Mouse (Mus musculus): ENCODE results near the gene Limch1. TPM values are rescaled to one million over a fixed set of nuclear protein-coding genes. Genes with fewer than 3 reads are reported as not detected.

Limch1 gene
- polyA plus RNA-seq, 1 experiment from 2014 or later = 81.0 TPM

DNA sequence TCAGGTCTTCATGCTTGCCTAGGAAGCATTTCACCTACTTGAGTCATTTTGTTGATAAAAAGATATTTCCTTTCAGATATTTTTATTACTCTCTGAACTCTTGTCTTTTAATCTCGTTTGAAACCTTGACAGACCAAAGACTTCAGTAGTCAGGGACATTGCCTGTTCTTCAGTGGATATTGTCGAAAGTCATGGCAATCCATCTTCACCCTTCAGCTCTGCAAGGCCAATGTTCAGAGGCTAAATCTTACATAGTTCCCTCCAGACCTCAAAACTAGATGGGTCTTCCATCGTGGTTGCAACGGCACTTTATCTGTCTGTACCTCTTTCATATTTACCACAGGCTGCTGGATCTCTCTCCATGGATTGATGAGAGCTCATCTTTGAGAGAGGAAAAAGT is 80.0 kb downstream of the Limch1 start:
- no peak for ATAC-seq
- no peaks in the 10 kb centered on the region for H3K36me3 ChIP-seq (ENCODE audit: control insufficient read depth, insufficient read depth)
- no peak overlapping the region for H3K27ac ChIP-seq (ENCODE audit: low read length)
- H3K9me3 ChIP-seq (ENCODE audit: control insufficient read depth, low read length) = no peaks in the 10 kb centered on the region
- H3K4me2 ChIP-seq (ENCODE audit: low read length) = no peak overlapping the region
- H3K27me3 ChIP-seq (replicated peaks; ENCODE audit: control insufficient read depth, insufficient read depth, low read length) = no peaks in the 10 kb centered on the region
- H3K4me3 ChIP-seq (replicated peaks; ENCODE audit: low read length) = no peak overlapping the region
- no peak overlapping the region for H3K9ac ChIP-seq (replicated peaks; ENCODE audit: low read depth, low read length)
- WGBS = 90% methylated on average over 4 of the region's 4 CpGs
- H3K4me1 ChIP-seq (replicated peaks; ENCODE audit: control insufficient read depth, insufficient read depth, low read length) = no peaks in the 10 kb centered on the region; the same call in 1 of the 2 replicates

DNA sequence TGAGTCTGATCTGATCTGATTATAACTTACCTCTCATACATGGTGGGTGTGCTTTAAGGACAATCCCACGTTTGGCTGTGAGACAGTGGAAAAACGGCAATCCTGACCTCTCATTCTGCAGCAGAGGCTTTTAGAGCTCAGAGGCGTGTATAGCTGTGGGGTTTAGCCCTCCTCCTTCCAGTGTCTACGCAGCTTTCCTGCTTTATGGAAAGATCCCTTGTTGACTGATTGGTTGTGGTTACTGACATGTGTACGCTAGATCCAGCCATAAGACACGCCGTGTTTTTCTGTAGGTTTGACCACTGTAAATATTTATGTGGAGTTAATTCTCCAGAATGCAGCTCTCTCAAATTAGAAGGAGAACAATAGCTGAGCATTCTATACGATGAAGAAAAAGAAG is 81.2 kb downstream of the Limch1 start:
- WGBS = 72% methylated on average over 8 of the region's 8 CpGs
- Histone ChIP-seq H3K36me3 (ENCODE audit: control insufficient read depth, insufficient read depth) (no peaks in the 10 kb centered on the region), H3K4me2 (ENCODE audit: low read length) (no peak overlapping the region), H3K9ac (replicated peaks; ENCODE audit: low read depth, low read length) (no peak overlapping the region), H3K4me1 (replicated peaks; ENCODE audit: control insufficient read depth, insufficient read depth, low read length) (no peaks in the 10 kb centered on the region; the same call in 1 of the 2 replicates), H3K9me3 (ENCODE audit: control insufficient read depth, low read length) (no peaks in the 10 kb centered on the region), H3K27ac (ENCODE audit: low read length) (no peak overlapping the region), H3K27me3 (replicated peaks; ENCODE audit: control insufficient read depth, insufficient read depth, low read length) (no peaks in the 10 kb centered on the region), H3K4me3 (replicated peaks; ENCODE audit: low read length) (no peak overlapping the region)
- ATAC-seq = no peak

DNA sequence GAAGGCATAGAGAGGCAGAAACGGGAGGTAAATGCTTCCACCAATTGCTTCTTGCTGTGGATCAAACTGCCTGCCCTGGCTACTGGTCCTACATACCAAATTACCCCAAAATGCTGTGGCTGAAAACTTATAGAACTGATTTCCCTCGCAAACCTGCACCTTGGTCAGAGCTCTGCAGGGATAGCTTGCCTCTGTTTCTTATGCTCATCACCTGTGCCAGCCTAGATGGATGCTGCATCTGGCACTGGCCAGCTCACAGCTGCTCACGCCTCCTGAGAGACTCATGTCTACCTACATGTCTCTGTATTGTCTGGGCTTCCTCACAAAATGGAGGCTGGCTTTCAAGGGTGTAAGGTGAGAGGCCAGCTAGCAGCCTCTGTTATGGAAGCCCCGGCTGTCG is 83.9 kb downstream of the Limch1 start:
- H3K27ac ChIP-seq (ENCODE audit: low read length) = no peak overlapping the region
- H3K4me3 ChIP-seq (replicated peaks; ENCODE audit: low read length) = no peak overlapping the region
- no peaks in the 10 kb centered on the region for H3K27me3 ChIP-seq (replicated peaks; ENCODE audit: control insufficient read depth, insufficient read depth, low read length)
- no peaks in the 10 kb centered on the region for H3K36me3 ChIP-seq (ENCODE audit: control insufficient read depth, insufficient read depth)
- no peak for ATAC-seq
- H3K9ac ChIP-seq (replicated peaks; ENCODE audit: low read depth, low read length) = no peak overlapping the region
- H3K9me3 ChIP-seq (ENCODE audit: control insufficient read depth, low read length) = no peaks in the 10 kb centered on the region
- no peak overlapping the region for H3K4me2 ChIP-seq (ENCODE audit: low read length)
- 82% methylated on average over 5 of the region's 5 CpGs for whole genome bisulfite sequencing
- H3K4me1 ChIP-seq (replicated peaks; ENCODE audit: control insufficient read depth, insufficient read depth, low read length) = no peaks in the 10 kb centered on the region

DNA sequence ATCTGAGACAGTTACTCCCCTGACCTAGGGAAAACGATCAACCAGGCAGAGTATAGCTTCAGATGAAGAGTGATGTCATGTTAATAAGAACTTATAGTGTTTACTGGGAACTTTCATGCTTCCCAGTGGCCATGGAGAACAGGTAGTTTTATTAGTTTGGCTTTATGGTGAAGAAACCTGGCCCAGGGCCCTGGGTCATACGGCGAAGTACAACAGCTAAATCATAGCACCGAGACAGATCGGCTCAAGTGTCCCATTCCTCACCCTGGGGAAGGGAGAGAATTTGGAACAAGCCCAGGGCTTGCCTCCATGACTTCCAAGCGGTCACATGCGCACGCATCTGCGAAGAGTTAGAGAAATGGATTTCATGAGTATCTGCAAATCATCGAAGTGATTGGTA is 84.6 kb downstream of the Limch1 start:
- Histone ChIP-seq H3K36me3 (ENCODE audit: control insufficient read depth, insufficient read depth) (no peaks in the 10 kb centered on the region), H3K27me3 (replicated peaks; ENCODE audit: control insufficient read depth, insufficient read depth, low read length) (no peaks in the 10 kb centered on the region), H3K4me3 (replicated peaks; ENCODE audit: low read length) (no peak overlapping the region), H3K27ac (ENCODE audit: low read length) (no peak overlapping the region), H3K9me3 (ENCODE audit: control insufficient read depth, low read length) (no peaks in the 10 kb centered on the region), H3K4me1 (replicated peaks; ENCODE audit: control insufficient read depth, insufficient read depth, low read length) (no peaks in the 10 kb centered on the region), H3K9ac (replicated peaks; ENCODE audit: low read depth, low read length) (no peak overlapping the region), H3K4me2 (ENCODE audit: low read length) (no peak overlapping the region)
- ATAC-seq = no peak
- 96% methylated on average over 10 of the region's 10 CpGs for WGBS

DNA sequence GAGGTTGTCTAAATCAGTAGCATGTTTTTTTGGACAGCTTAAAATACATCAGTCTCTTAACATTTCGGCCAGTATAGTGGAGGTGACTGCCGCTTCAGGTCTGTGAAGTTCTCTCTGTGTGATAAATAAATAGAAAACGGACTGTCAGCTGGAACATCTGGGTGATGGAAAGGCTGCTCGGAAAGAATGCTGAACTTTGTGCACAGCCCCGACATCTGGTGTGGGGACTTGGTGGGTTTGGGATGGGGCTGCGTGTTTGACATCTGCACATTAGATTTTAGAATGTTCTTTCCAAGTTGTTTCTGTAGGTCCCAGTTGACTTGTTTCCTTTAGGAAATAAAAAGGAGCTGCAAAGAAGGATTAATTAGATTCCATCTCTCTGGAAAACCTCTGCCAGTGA is 89.1 kb downstream of the Limch1 start:
- H3K27ac ChIP-seq (ENCODE audit: low read length) = no peak overlapping the region
- ATAC-seq = no peak
- H3K4me1 ChIP-seq (replicated peaks; ENCODE audit: control insufficient read depth, insufficient read depth, low read length) = no peaks in the 10 kb centered on the region
- 87% methylated on average over 6 of the region's 6 CpGs for WGBS
- H3K9ac ChIP-seq (replicated peaks; ENCODE audit: low read depth, low read length) = no peak overlapping the region
- H3K9me3 ChIP-seq (ENCODE audit: control insufficient read depth, low read length) = no peaks in the 10 kb centered on the region
- no peak overlapping the region for H3K4me2 ChIP-seq (ENCODE audit: low read length)
- H3K4me3 ChIP-seq (replicated peaks; ENCODE audit: low read length) = no peak overlapping the region
- no peaks in the 10 kb centered on the region for H3K27me3 ChIP-seq (replicated peaks; ENCODE audit: control insufficient read depth, insufficient read depth, low read length)
- H3K36me3 ChIP-seq (ENCODE audit: control insufficient read depth, insufficient read depth) = no peaks in the 10 kb centered on the region

DNA sequence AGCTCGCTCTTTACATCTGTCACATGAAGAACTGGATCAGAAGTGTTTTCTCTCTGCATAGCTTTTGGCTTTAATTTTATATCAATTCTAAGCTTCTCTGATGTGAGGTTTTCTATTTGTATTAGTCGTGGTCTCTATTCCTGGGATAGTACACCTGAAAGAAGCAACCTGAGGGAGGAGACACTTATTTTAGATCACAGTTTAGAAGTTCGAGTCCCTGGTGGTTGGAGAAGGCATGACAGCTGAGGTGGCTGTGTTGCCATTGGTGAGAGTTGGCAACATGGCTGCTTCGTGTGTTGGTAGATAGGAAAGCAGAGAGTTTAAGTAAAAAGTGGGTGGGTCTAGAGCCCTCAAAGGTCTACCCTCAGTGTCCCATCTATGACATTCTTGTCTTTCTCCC is 91.3 kb downstream of the Limch1 start:
- H3K4me1 ChIP-seq (replicated peaks; ENCODE audit: control insufficient read depth, insufficient read depth, low read length) = no peaks in the 10 kb centered on the region
- no peak overlapping the region for H3K27ac ChIP-seq (ENCODE audit: low read length)
- no peak overlapping the region for H3K4me2 ChIP-seq (ENCODE audit: low read length)
- H3K4me3 ChIP-seq (replicated peaks; ENCODE audit: low read length) = no peak overlapping the region
- WGBS = 90% methylated on average over 4 of the region's 4 CpGs
- H3K36me3 ChIP-seq (ENCODE audit: control insufficient read depth, insufficient read depth) = no peaks in the 10 kb centered on the region
- no peaks in the 10 kb centered on the region for H3K9me3 ChIP-seq (ENCODE audit: control insufficient read depth, low read length)
- H3K27me3 ChIP-seq (replicated peaks; ENCODE audit: control insufficient read depth, insufficient read depth, low read length) = no peaks in the 10 kb centered on the region
- no peak for ATAC-seq
- no peak overlapping the region for H3K9ac ChIP-seq (replicated peaks; ENCODE audit: low read depth, low read length)

DNA sequence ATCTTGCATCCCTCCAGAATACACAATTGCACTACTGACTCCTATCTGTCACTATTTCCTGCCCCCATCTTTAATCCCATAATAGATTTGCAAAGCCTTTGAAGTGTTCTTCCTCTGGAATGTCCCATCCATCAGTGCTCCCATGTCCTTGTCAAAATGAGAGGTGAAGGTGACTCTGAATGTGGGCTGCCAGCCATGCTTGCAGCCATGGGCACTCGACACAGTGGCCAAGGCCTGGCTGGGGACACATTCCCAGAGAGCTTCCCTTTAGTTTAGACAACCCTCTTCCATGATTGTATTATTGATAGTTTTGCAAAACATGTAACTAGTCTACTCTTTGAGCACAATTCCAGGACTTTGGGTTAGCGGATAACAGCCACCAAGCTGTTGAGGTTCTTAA is 96.3 kb downstream of the Limch1 start:
- H3K4me1 ChIP-seq (replicated peaks; ENCODE audit: control insufficient read depth, insufficient read depth, low read length) = no peaks in the 10 kb centered on the region
- H3K36me3 ChIP-seq (ENCODE audit: control insufficient read depth, insufficient read depth) = no peaks in the 10 kb centered on the region
- no peak overlapping the region for H3K9ac ChIP-seq (replicated peaks; ENCODE audit: low read depth, low read length)
- no peak for ATAC-seq
- H3K27ac ChIP-seq (ENCODE audit: low read length) = no peak overlapping the region
- no peak overlapping the region for H3K4me3 ChIP-seq (replicated peaks; ENCODE audit: low read length)
- H3K4me2 ChIP-seq (ENCODE audit: low read length) = no peak overlapping the region
- H3K27me3 ChIP-seq (replicated peaks; ENCODE audit: control insufficient read depth, insufficient read depth, low read length) = no peaks in the 10 kb centered on the region
- WGBS = 91% methylated on average over 2 of the region's 2 CpGs
- no peaks in the 10 kb centered on the region for H3K9me3 ChIP-seq (ENCODE audit: control insufficient read depth, low read length)

DNA sequence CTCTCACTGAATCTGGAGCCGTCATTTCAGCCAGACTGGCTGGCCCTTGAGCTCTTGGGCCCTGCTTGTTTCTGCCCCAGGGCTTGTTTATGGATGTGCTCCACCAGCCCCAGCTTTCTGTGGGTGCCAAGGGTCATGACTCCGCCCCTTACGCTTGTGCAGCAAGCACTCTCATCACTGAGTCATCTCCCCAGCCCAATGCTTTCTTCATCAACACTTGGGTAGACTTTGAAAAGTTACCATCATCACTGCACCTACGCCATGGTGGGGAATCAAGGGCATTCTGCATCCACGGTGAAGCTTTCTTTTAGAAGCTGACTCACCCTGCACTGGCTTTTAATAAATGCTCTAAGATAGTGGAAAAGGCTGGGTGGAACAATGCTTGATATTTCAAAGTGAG is 97.1 kb downstream of the Limch1 start:
- Histone ChIP-seq H3K4me1 (replicated peaks; ENCODE audit: control insufficient read depth, insufficient read depth, low read length) (no peaks in the 10 kb centered on the region), H3K36me3 (ENCODE audit: control insufficient read depth, insufficient read depth) (no peaks in the 10 kb centered on the region), H3K4me3 (replicated peaks; ENCODE audit: low read length) (no peak overlapping the region), H3K9ac (replicated peaks; ENCODE audit: low read depth, low read length) (no peak overlapping the region), H3K27ac (ENCODE audit: low read length) (no peak overlapping the region), H3K27me3 (replicated peaks; ENCODE audit: control insufficient read depth, insufficient read depth, low read length) (no peaks in the 10 kb centered on the region), H3K4me2 (ENCODE audit: low read length) (no peak overlapping the region), H3K9me3 (ENCODE audit: control insufficient read depth, low read length) (no peaks in the 10 kb centered on the region)
- 93% methylated on average over 5 of the region's 5 CpGs for WGBS
- ATAC-seq = no peak

DNA sequence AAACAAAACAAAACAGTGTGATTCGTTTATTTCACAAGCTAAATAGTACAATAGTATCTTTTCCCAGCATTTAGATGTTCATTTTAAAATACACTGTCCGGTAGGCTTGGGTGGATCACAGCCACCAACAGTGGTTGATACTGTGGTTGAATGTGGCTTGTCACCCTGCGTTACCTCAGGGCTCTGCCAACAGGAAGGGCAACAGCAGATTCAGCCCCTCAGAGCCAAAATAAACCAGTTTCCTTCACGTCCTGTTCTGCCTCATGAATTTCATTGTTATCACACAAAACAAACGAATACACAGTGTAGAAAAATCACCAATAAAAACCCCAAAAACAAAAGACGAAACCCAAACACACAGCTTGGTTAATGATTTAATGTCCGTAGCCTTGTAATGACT is 102.5 kb downstream of the Limch1 start:
- Histone ChIP-seq H3K9me3 (ENCODE audit: control insufficient read depth, low read length) (no peaks in the 10 kb centered on the region), H3K9ac (replicated peaks; ENCODE audit: low read depth, low read length) (no peak overlapping the region), H3K4me1 (replicated peaks; ENCODE audit: control insufficient read depth, insufficient read depth, low read length) (peaks cover 17% of the 10 kb centered on the region), H3K36me3 (ENCODE audit: control insufficient read depth, insufficient read depth) (no peaks in the 10 kb centered on the region), H3K4me2 (ENCODE audit: low read length) (no peak overlapping the region), H3K27ac (ENCODE audit: low read length) (no peak overlapping the region), H3K4me3 (replicated peaks; ENCODE audit: low read length) (no peak overlapping the region), H3K27me3 (replicated peaks; ENCODE audit: control insufficient read depth, insufficient read depth, low read length) (no peaks in the 10 kb centered on the region)
- ATAC-seq = no peak
- WGBS = 65% methylated on average over 7 of the region's 7 CpGs

DNA sequence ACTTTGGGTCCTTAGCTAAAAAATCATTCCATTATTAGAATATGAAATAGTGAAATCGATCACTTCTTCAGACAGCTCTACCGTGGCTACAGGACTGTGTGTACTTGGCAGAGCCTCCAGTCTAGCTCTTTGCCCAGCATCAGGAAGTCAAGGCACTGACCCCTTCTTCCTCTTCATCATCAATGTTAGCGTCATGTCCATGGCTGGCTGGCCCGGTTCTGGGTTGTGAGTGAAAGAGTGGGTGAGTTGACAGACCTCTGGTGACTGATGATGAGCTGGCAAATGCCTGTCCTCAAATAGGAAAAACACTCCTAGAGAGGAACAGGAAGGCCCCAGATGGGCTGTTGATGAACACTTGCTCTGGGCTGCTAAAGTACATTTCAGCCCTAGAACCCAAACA is 103.5 kb downstream of the Limch1 start:
- Histone ChIP-seq H3K4me2 (ENCODE audit: low read length) (no peak overlapping the region), H3K4me1 (replicated peaks; ENCODE audit: control insufficient read depth, insufficient read depth, low read length) (peaks cover 17% of the 10 kb centered on the region), H3K9ac (replicated peaks; ENCODE audit: low read depth, low read length) (no peak overlapping the region), H3K4me3 (replicated peaks; ENCODE audit: low read length) (no peak overlapping the region), H3K36me3 (ENCODE audit: control insufficient read depth, insufficient read depth) (no peaks in the 10 kb centered on the region), H3K27me3 (replicated peaks; ENCODE audit: control insufficient read depth, insufficient read depth, low read length) (no peaks in the 10 kb centered on the region), H3K9me3 (ENCODE audit: control insufficient read depth, low read length) (no peaks in the 10 kb centered on the region), H3K27ac (ENCODE audit: low read length) (no peak overlapping the region)
- ATAC-seq = no peak
- WGBS = 88% methylated on average over 4 of the region's 4 CpGs

Data from forebrain, embryonic 16.5 days (tissue).